Mouse (Mus musculus) thymus, postnatal 25 days (tissue): Measurements from ENCODE around the gene P2rx7.

Experiments
- DNase-seq: peaks from one replicate; pipeline ENCODE4 v3.0.0; 2022

The P2rx7 gene

GRCm38 (mm10) chr5:122733881-122734280 lies 90.2 kb downstream of the P2rx7 start:
- peak; percentile 60 for DNase-seq

DNA sequence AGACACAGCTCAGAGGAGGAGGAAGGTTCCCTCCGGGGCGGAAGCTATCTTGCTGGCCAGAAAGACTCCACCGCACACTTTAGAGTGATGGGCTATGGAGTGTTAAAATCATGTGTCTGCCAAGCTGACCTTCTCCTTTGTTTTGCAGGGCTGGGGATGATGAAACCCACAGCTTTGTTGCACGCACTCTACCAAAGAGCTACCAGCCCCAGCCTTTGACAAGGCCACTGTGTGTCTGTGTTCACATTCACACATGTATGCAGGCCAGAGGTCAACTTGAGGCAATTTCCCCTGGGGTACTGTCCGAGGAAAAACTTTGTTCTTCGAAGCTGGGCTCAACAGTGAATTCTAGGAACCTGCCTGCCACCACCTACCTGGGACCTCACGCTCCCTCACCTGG lies 92.1 kb downstream of the P2rx7 start:
- DNase-seq = no peak

GRCm38 (mm10) chr5:122736761-122737160 lies 93.0 kb downstream of the P2rx7 start:
- no peak for DNase-seq
